Mouse (Mus musculus): ENCODE measurements around the gene Sdk2.
A peak's percentile ranks its signal among the peaks of the same experiment; 100 is the strongest.

The Sdk2 gene

GRCm38 (mm10) chr11:113766284-113766985 lies 300.4 kb downstream of the Sdk2 start:
- DNase-seq (ENCODE audit: low spot score in 2 of 2), result peak in 1 of 2 experiments; percentile 33

GRCm38 (mm10) chr11:113764132-113764849 lies 302.6 kb downstream of the Sdk2 start:
- no peak for DNase-seq (ENCODE audit: low spot score in 2 of 2)

GRCm38 (mm10) chr11:113763449-113763848 lies 303.4 kb downstream of the Sdk2 start:
- no peak for DNase-seq (ENCODE audit: low spot score in 2 of 2)

GRCm38 (mm10) chr11:113762136-113762797 lies 304.6 kb downstream of the Sdk2 start:
- no peak for DNase-seq (ENCODE audit: low spot score in 2 of 2)

- no peak for DNase-seq (ENCODE audit: low spot score in 2 of 2)
These were observed 305.2 kb downstream of the Sdk2 start for GRCm38 (mm10) chr11:113761646-113762045.

GRCm38 (mm10) chr11:113760476-113760875 lies 306.4 kb downstream of the Sdk2 start:
- no peak for DNase-seq (ENCODE audit: low spot score in 2 of 2)

- no peak for DNase-seq (ENCODE audit: low spot score in 2 of 2)
These were observed 308.0 kb downstream of the Sdk2 start for GRCm38 (mm10) chr11:113758851-113759250.

- DNase-seq (ENCODE audit: low spot score in 2 of 2), result no peak
These were observed 310.3 kb downstream of the Sdk2 start for GRCm38 (mm10) chr11:113756578-113756977.

- DNase-seq (ENCODE audit: low spot score in 2 of 2), result no peak
These were observed 311.0 kb downstream of the Sdk2 start for GRCm38 (mm10) chr11:113755878-113756277.

- DNase-seq (ENCODE audit: low spot score in 2 of 2), result no peak
These were observed 312.0 kb downstream of the Sdk2 start for GRCm38 (mm10) chr11:113754845-113755244.

GRCm38 (mm10) chr11:113752685-113753430 lies 314.0 kb downstream of the Sdk2 start:
- no peak for DNase-seq (ENCODE audit: low spot score in 2 of 2)

- DNase-seq (ENCODE audit: low spot score in 2 of 2), result no peak
These were observed 314.6 kb downstream of the Sdk2 start for GRCm38 (mm10) chr11:113752158-113752661.

- peak; percentile 78 to 86 for DNase-seq (ENCODE audit: low spot score in 2 of 2)
These were observed 315.3 kb downstream of the Sdk2 start, which contains the start of gene Cdc42ep4 for GRCm38 (mm10) chr11:113751484-113752084. Gene Cdc42ep4, minus strand, starts transcription at chr11:113751881.

GRCm38 (mm10) chr11:113750571-113751483 lies 316.0 kb downstream of the Sdk2 start:
- DNase-seq (ENCODE audit: low spot score in 2 of 2), result peak; percentile 69 to 73

GRCm38 (mm10) chr11:113749749-113750351 lies 317.0 kb downstream of the Sdk2 start:
- no peak for DNase-seq (ENCODE audit: low spot score in 2 of 2)

GRCm38 (mm10) chr11:113748797-113749521 lies 317.9 kb downstream of the Sdk2 start:
- DNase-seq (ENCODE audit: low spot score in 2 of 2), result peak in 1 of 2 experiments; percentile 42

- DNase-seq (ENCODE audit: low spot score in 2 of 2), result no peak
These were observed 319.0 kb downstream of the Sdk2 start for GRCm38 (mm10) chr11:113747725-113748380.

- no peak for DNase-seq (ENCODE audit: low spot score in 2 of 2)
These were observed 319.8 kb downstream of the Sdk2 start for GRCm38 (mm10) chr11:113747056-113747455.

Data from urinary bladder, postnatal 4 days (tissue).